Mouse (Mus musculus) intestine, embryonic 15.5 days (tissue): ENCODE results near the gene Ropn1l. TPM values are rescaled to one million over a fixed set of nuclear protein-coding genes. Genes with fewer than 3 reads are reported as not detected.

ENCODE experiments used
- ATAC-seq: fragments of 200-750 bp; cut with Nextera tagmentation; 2 replicates; pipeline ENCODE4 v1.8.0; 2017; ENCODE audit warnings: moderate TSS enrichment, moderate library complexity
- H3K27ac ChIP-seq: fragments of 300-500 bp; sonication (generic); 2 replicates; pipeline ENCODE4 v1.5.1; 2015; ENCODE audit warnings: mild to moderate bottlenecking, inconsistent platforms
- H3K27me3 ChIP-seq: fragments of 300-500 bp; sonication (generic); replicated peaks from 2 replicates; pipeline ENCODE4 v1.6.1; 2015; ENCODE audit warnings: inconsistent platforms
- H3K36me3 ChIP-seq: fragments of 300-500 bp; sonication (generic); 2 replicates; pipeline ENCODE4 v1.6.1; 2015; ENCODE audit warnings: inconsistent platforms
- H3K4me1 ChIP-seq: fragments of 300-500 bp; sonication (generic); replicated peaks from 2 replicates; pipeline ENCODE4 v1.6.1; 2015; ENCODE audit warnings: inconsistent platforms
- H3K4me2 ChIP-seq: fragments of 300-500 bp; sonication (generic); replicated peaks from 2 replicates; pipeline ENCODE4 v1.6.1; 2015; ENCODE audit warnings: mild to moderate bottlenecking, inconsistent platforms
- H3K4me3 ChIP-seq: fragments of 300-500 bp; sonication (generic); replicated peaks from 2 replicates; pipeline ENCODE4 v1.5.1; 2015; ENCODE audit warnings: inconsistent platforms
- H3K9ac ChIP-seq: fragments of 300-500 bp; sonication (generic); 2 replicates; pipeline ENCODE4 v1.6.1; 2015; ENCODE audit warnings: inconsistent platforms
- H3K9me3 ChIP-seq: fragments of 300-500 bp; sonication (generic); 2 replicates; pipeline ENCODE4 v1.6.1; 2016; ENCODE audit warnings: inconsistent platforms
- WGBS: fragments of 180-500 bp; shearing (Covaris S2); methylation state at CpG from one replicate; pipeline ENCODE4 v1.1.7; 2015; 5-methylcytosine and 5-hydroxymethylcytosine counted together
- polyA plus RNA-seq: library from polyadenylated mRNA; unstranded; fragments of >200 nt; fragmentation: Nextera tagmentation; extraction: Ambion mirVana; gene quantifications from 2 replicates; pipeline ENCODE4 v1.2.1, GENCODE M21; 2015

Ropn1l gene
- polyA plus RNA-seq, 1 experiment from 2014 or later: 2.3 TPM

DNA sequence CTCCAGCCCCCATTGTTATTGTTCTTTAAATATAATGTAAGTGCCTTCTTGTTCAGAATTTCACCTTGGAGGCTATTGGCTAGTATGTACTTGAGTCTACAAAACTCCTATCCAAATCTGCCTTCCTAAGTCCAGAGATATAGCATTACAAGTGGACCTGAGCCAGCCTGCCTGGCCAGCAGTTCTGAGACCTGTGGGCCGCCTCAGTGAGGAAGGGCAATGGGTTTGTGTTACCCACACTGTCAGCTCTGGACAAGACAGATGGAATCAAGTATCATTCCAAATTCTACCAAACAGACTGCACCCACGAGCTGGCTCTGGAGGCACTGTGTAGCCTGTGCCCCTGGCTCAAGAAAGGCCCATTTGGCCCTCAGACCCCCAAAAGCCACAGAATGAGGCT is 16.7 kb downstream of the Ropn1l start:
- H3K36me3 ChIP-seq: no peaks in the 10 kb centered on the region
- WGBS: 75% methylated on average over 2 of the region's 2 CpGs

DNA sequence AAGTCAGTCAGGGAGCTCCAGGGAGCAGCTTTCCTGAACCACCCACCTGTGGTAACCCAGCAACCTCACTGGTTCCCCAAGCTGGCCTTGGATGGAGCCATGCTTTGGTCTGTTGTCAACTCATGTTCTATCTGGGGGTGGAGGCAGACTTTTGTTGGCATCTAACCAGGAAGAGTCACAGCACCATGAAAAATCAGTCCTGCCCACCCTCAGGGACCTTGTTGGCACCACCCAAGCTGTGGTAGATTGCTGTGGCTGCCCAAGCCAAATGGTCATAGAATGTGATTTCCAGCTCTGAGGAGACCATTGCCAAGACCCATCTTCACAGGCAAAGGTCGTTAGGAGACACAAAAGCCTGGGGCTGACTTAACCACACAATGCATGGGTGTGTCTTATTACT is 17.5 kb downstream of the Ropn1l start:
- H3K4me2 ChIP-seq: no peak overlapping the region
- no peak overlapping the region for H3K27ac ChIP-seq
- H3K27me3 ChIP-seq: no peaks in the 10 kb centered on the region
- H3K4me3 ChIP-seq: no peak overlapping the region
- H3K9ac ChIP-seq: no peak overlapping the region
- 52% methylated on average over 1 of the region's 1 CpGs for WGBS
- no peak for ATAC-seq
- H3K4me1 ChIP-seq: no peaks in the 10 kb centered on the region
- no peaks in the 10 kb centered on the region for H3K9me3 ChIP-seq
- no peaks in the 10 kb centered on the region for H3K36me3 ChIP-seq

More for the DNA sequence above, 16.7 kb downstream of the Ropn1l start:
- Histone ChIP-seq H3K27ac (no peak overlapping the region), H3K9me3 (no peaks in the 10 kb centered on the region), H3K4me1 (no peaks in the 10 kb centered on the region), H3K4me3 (no peak overlapping the region), H3K27me3 (no peaks in the 10 kb centered on the region), H3K9ac (no peak overlapping the region), H3K4me2 (no peak overlapping the region)
- ATAC-seq: no peak

DNA sequence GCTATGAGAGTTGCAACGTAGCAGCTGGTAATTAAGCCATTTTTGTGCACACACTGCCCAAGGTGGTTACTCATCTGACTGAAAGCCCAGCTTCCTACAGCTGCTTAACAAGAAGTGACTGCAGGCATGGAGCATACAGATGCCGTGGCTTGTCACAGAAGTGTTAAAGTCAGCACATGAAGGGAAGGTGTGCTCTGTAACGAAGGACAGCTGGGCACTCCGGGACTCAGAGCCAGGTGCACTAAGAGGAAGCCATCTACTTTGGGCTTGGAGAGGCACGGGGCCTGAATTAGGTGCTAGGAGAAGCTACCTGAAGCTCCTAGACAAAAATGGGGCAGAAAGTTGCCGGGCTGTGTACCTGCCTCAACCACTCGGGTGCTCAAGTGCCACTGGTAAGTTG is 19.8 kb downstream of the Ropn1l start:
- Histone ChIP-seq H3K4me3 (no peak overlapping the region), H3K9ac (no peak overlapping the region), H3K4me2 (no peak overlapping the region), H3K27ac (no peak overlapping the region), H3K27me3 (no peaks in the 10 kb centered on the region), H3K36me3 (no peaks in the 10 kb centered on the region), H3K4me1 (no peaks in the 10 kb centered on the region), H3K9me3 (no peaks in the 10 kb centered on the region)
- 70% methylated on average over 7 of the region's 7 CpGs for WGBS
- no peak for ATAC-seq

- no peak for ATAC-seq
These were observed 21.7 kb downstream of the Ropn1l start for GRCm38 (mm10) chr15:31431847-31432246.

GRCm38 (mm10) chr15:31430014-31430413 is 23.5 kb downstream of the Ropn1l start:
- Histone ChIP-seq H3K4me1 (no peaks in the 10 kb centered on the region), H3K4me3 (no peak overlapping the region), H3K27me3 (no peaks in the 10 kb centered on the region), H3K9me3 (no peaks in the 10 kb centered on the region), H3K36me3 (no peaks in the 10 kb centered on the region), H3K9ac (no peak overlapping the region), H3K4me2 (no peak overlapping the region), H3K27ac (no peak overlapping the region)
- 54% methylated on average over 2 of the region's 2 CpGs for WGBS
- ATAC-seq: no peak

More at GRCm38 (mm10) chr15:31431847-31432246, 21.7 kb downstream of the Ropn1l start:
- 85% methylated on average over 8 of the region's 8 CpGs for WGBS
- Histone ChIP-seq H3K9ac (no peak overlapping the region), H3K27me3 (no peaks in the 10 kb centered on the region), H3K4me3 (no peak overlapping the region), H3K4me1 (no peaks in the 10 kb centered on the region), H3K27ac (no peak overlapping the region), H3K9me3 (no peaks in the 10 kb centered on the region), H3K36me3 (no peaks in the 10 kb centered on the region), H3K4me2 (no peak overlapping the region)

- no peak for ATAC-seq
These were observed 24.1 kb downstream of the Ropn1l start for GRCm38 (mm10) chr15:31429429-31429828.

GRCm38 (mm10) chr15:31428571-31428970 is 25.0 kb downstream of the Ropn1l start:
- no peak overlapping the region for H3K27ac ChIP-seq
- no peaks in the 10 kb centered on the region for H3K9me3 ChIP-seq
- H3K27me3 ChIP-seq: no peaks in the 10 kb centered on the region
- H3K4me3 ChIP-seq: no peak overlapping the region
- H3K4me2 ChIP-seq: no peak overlapping the region
- no peak for ATAC-seq
- no peaks in the 10 kb centered on the region for H3K36me3 ChIP-seq
- 68% methylated on average over 12 of the region's 12 CpGs for WGBS
- no peaks in the 10 kb centered on the region for H3K4me1 ChIP-seq
- H3K9ac ChIP-seq: no peak overlapping the region

More at GRCm38 (mm10) chr15:31429429-31429828, 24.1 kb downstream of the Ropn1l start:
- WGBS: 81% methylated on average over 7 of the region's 7 CpGs
- Histone ChIP-seq H3K4me2 (no peak overlapping the region), H3K27ac (no peak overlapping the region), H3K4me3 (no peak overlapping the region), H3K27me3 (no peaks in the 10 kb centered on the region), H3K9me3 (no peaks in the 10 kb centered on the region), H3K4me1 (no peaks in the 10 kb centered on the region), H3K9ac (no peak overlapping the region), H3K36me3 (no peaks in the 10 kb centered on the region)

- Histone ChIP-seq H3K27ac (no peak overlapping the region), H3K9ac (no peak overlapping the region), H3K27me3 (no peaks in the 10 kb centered on the region), H3K4me3 (no peak overlapping the region), H3K4me1 (peaks cover 4% of the 10 kb centered on the region; the same call in 1 of the 2 replicates), H3K36me3 (no peaks in the 10 kb centered on the region), H3K4me2 (no peak overlapping the region), H3K9me3 (no peaks in the 10 kb centered on the region)
- no peak for ATAC-seq
- 56% methylated on average over 3 of the region's 3 CpGs for WGBS
These were observed 26.1 kb downstream of the Ropn1l start for GRCm38 (mm10) chr15:31427390-31427789.

GRCm38 (mm10) chr15:31426066-31426706 is 27.4 kb downstream of the Ropn1l start:
- ATAC-seq: no peak
- 37% methylated on average over 8 of the region's 8 CpGs for WGBS
- H3K9me3 ChIP-seq: no peaks in the 10 kb centered on the region
- H3K36me3 ChIP-seq: no peaks in the 10 kb centered on the region
- no peak overlapping the region for H3K9ac ChIP-seq
- H3K27me3 ChIP-seq: no peaks in the 10 kb centered on the region
- peaks cover 4% of the 10 kb centered on the region; the same call in 1 of the 2 replicates for H3K4me1 ChIP-seq
- no peak overlapping the region for H3K4me2 ChIP-seq
- no peak overlapping the region for H3K4me3 ChIP-seq
- no peak overlapping the region for H3K27ac ChIP-seq

DNA sequence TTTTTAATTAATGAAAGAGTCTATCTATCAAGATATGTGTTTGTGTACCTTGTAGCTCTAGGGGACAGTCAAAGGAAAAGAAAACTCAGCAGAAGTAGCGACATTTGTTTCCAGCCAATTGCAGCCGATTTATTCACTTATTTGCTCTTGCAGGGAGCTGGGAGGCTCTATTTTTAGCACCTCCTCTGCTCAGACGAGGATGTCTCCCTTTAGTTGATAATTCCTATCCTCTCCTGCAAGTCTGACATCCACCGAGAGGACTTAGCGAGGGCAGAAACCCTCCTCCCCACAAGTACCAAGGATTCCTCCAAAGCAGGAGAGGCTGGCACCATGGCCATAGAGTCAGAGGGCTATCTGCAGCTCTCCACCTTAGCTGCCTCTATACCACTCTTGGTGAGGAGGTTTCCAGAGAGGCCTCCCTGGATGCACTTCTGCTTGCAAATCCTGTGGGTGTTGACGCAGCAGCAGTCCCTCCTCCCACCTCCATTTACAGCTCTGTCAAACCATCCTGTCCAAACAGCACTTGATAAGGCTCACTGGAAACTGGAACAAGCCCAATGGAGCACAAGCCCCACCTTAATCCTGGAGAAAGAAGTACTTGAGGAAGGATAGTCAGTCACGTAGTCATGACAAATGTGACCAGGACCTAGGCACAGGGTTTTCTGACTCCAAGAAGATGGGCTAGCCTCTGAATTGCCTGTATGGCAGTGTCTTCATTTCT is 30.7 kb downstream of the Ropn1l start:
- no peak overlapping the region for H3K27ac ChIP-seq
- no peak overlapping the region for H3K4me3 ChIP-seq
- no peak overlapping the region for H3K4me2 ChIP-seq
- peaks cover 4% of the 10 kb centered on the region; the same call in 1 of the 2 replicates for H3K4me1 ChIP-seq
- WGBS: 35% methylated on average over 7 of the region's 7 CpGs
- H3K9me3 ChIP-seq: no peaks in the 10 kb centered on the region
- no peak overlapping the region for H3K9ac ChIP-seq
- no peaks in the 10 kb centered on the region for H3K27me3 ChIP-seq
- no peaks in the 10 kb centered on the region for H3K36me3 ChIP-seq
- ATAC-seq: peak; percentile 89

- WGBS: 43% methylated on average over 9 of the region's 9 CpGs
- H3K27ac ChIP-seq: no peak overlapping the region
- no peaks in the 10 kb centered on the region for H3K27me3 ChIP-seq
- H3K9ac ChIP-seq: no peak overlapping the region
- H3K4me3 ChIP-seq: no peak overlapping the region
- ATAC-seq: no peak
- H3K4me1 ChIP-seq: peaks cover 4% of the 10 kb centered on the region; the same call in 1 of the 2 replicates
- H3K9me3 ChIP-seq: no peaks in the 10 kb centered on the region
- no peaks in the 10 kb centered on the region for H3K36me3 ChIP-seq
- 0 out of 2 replicates have a peak overlapping the region, but pooled peaks have one; percentile 17 for H3K4me2 ChIP-seq
These were observed 34.5 kb downstream of the Ropn1l start for GRCm38 (mm10) chr15:31419037-31419436.

DNA sequence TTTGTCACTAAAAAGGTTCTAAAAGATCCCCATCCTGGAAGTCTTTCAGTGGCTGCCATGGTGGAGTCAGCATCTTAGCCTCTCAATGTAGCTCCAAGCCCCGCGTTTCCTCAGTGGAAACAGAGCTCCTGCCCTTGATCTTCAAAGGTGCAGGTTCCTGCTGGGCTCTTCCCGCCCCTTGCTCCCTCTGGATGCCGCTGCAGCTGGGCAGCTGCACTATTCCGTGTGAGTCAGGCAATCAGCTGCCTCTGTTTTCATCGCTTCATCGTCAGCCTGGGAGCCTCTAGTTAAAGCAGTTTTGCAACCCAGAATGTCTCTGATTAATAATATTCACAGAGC is 34.9 kb downstream of the Ropn1l start:
- Histone ChIP-seq H3K4me2 (0 out of 2 replicates have a peak overlapping the region, but pooled peaks have one; percentile 17), H3K36me3 (no peaks in the 10 kb centered on the region), H3K9me3 (no peaks in the 10 kb centered on the region), H3K9ac (no peak overlapping the region), H3K27me3 (no peaks in the 10 kb centered on the region), H3K27ac (no peak overlapping the region), H3K4me3 (no peak overlapping the region), H3K4me1 (peaks cover 4% of the 10 kb centered on the region; the same call in 1 of the 2 replicates)
- WGBS: 18% methylated on average over 7 of the region's 7 CpGs
- ATAC-seq: no peak
